ENCODE assay signal across 26 mouse cellular contexts in genomic region chr5:81256091-81256490, GRCm38 (mm10).
DNase-seq lines count a peak whose midpoint lies in the region; ATAC-seq and TF ChIP-seq lines count a peak whose summit lies in the region.
"Had no signal": no experiment of that assay in that cellular context is flagged by ENCODE, and none has a peak within 500 bp of the region (broad histone marks: within the 10 kb centered on the region; RNA-seq: fewer than 3 reads in every experiment).

No protein-coding gene starts in this region.

- TF ChIP-seq CTCF in forebrain, postnatal 0 days (IDR thresholded peaks at IDR 0.05; ENCODE audit: low read depth), result no peak

- no peak overlapping the region for H3K4me2 ChIP-seq in forebrain, postnatal 0 days (ENCODE audit: low read depth)
- no peak overlapping the region for H3K4me2 ChIP-seq in forebrain, embryonic 11.5 days (ENCODE audit: low read depth, low read length, severe bottlenecking)
- H3K4me2 ChIP-seq: liver, embryonic 12.5 days; midbrain, embryonic 11.5 days had no signal

- no peaks in the 10 kb centered on the region for H3K36me3 ChIP-seq in forebrain, postnatal 0 days (ENCODE audit: insufficient read depth)
- no peaks in the 10 kb centered on the region for H3K36me3 ChIP-seq in forebrain, embryonic 11.5 days (ENCODE audit: control insufficient read depth, insufficient read depth, low read length)
- no peaks in the 10 kb centered on the region for H3K36me3 ChIP-seq in hindbrain, embryonic 10.5 days
- H3K36me3 ChIP-seq: liver, embryonic 12.5 days had no signal

- WGBS in forebrain, postnatal 0 days, result 61% methylated on average over 3 of the region's 3 CpGs
- 92% methylated on average over 3 of the region's 3 CpGs for WGBS in forebrain, embryonic 11.5 days
- WGBS in hindbrain, embryonic 10.5 days, result 88% methylated on average over 3 of the region's 3 CpGs

- H3K4me3 ChIP-seq in forebrain, postnatal 0 days (ENCODE audit: low read depth, low read length), result no peak overlapping the region
- H3K4me3 ChIP-seq in forebrain, embryonic 11.5 days (ENCODE audit: low read depth, low read length), result no peak overlapping the region
- H3K4me3 ChIP-seq in hindbrain, embryonic 10.5 days, result no peak overlapping the region
- H3K4me3 ChIP-seq: liver, embryonic 12.5 days had no signal

- H3K27me3 ChIP-seq in forebrain, postnatal 0 days (ENCODE audit: insufficient read depth, low read length), result no peaks in the 10 kb centered on the region
- no peaks in the 10 kb centered on the region for H3K27me3 ChIP-seq in forebrain, embryonic 11.5 days (ENCODE audit: control insufficient read depth, insufficient read depth, low read length)
- no peaks in the 10 kb centered on the region for H3K27me3 ChIP-seq in hindbrain, embryonic 10.5 days (ENCODE audit: insufficient read depth, poor library complexity, severe bottlenecking)
- H3K27me3 ChIP-seq: CH12.LX; liver, embryonic 12.5 days had no signal

- no peak overlapping the region for H3K9ac ChIP-seq in forebrain, postnatal 0 days
- H3K9ac ChIP-seq in forebrain, embryonic 11.5 days (ENCODE audit: low read length), result no peak overlapping the region
- H3K9ac ChIP-seq: liver, embryonic 12.5 days; liver, postnatal 0 days had no signal

- H3K27ac ChIP-seq in forebrain, postnatal 0 days (ENCODE audit: low read depth, low read length), result no peak overlapping the region
- H3K27ac ChIP-seq in forebrain, embryonic 11.5 days (ENCODE audit: low read depth, low read length), result no peak overlapping the region
- H3K27ac ChIP-seq in hindbrain, embryonic 10.5 days, result no peak overlapping the region
- H3K27ac ChIP-seq: liver, embryonic 12.5 days; stomach, postnatal 0 days had no signal

- DNase-seq in cerebellum, postnatal 4 days (ENCODE audit: low spot score in 2 of 2), result no peak
- DNase-seq in forebrain, postnatal 0 days, result peak; percentile 14
- DNase-seq in forebrain, embryonic 11.5 days (ENCODE audit: low spot score), result no peak
- peak; percentile 20 to 43 for DNase-seq in right cerebral cortex, adult 2 months (ENCODE audit: low spot score in 2 of 2)
- DNase-seq in right cerebral cortex, postnatal 14 days, result no peak
- no peak for DNase-seq in spleen, adult 12 weeks (ENCODE audit: low spot score)
- no peak for DNase-seq in hindbrain, embryonic 10.5 days (ENCODE audit: low spot score)
- DNase-seq: adrenal gland, adult 2 months; gastrocnemius, postnatal 10 days; heart, postnatal 14 days; kidney, adult 9 months; kidney, postnatal 10 days; layer of hippocampus, postnatal 36 days; left cerebral cortex, postnatal 4 days; liver, postnatal 0 days; lung, postnatal 36 days; thymus, adult 2 months; thymus, postnatal 36 days had no signal

- H3K4me1 ChIP-seq in forebrain, postnatal 0 days (ENCODE audit: insufficient read depth), result no peaks in the 10 kb centered on the region
- no peaks in the 10 kb centered on the region for H3K4me1 ChIP-seq in forebrain, embryonic 11.5 days (replicated peaks; ENCODE audit: control insufficient read depth, insufficient read depth, low read length)
- H3K4me1 ChIP-seq in hindbrain, embryonic 10.5 days (replicated peaks), result no peaks in the 10 kb centered on the region
- H3K4me1 ChIP-seq: liver, embryonic 12.5 days had no signal

- peak; percentile 89 for ATAC-seq in cerebellum, adult (ENCODE audit: insufficient number of reproducible peaks, low FRiP score, low TSS enrichment)
- ATAC-seq in forebrain, postnatal 0 days, result peak; percentile 43; the same call in 1 of the 2 replicates
- no peak for ATAC-seq in forebrain, embryonic 11.5 days (replicated peaks; ENCODE audit: low FRiP score)
- ATAC-seq: activated CD4-positive, CD25-positive, alpha-beta regulatory T cell, adult 4 months; intestine, embryonic 16.5 days; liver, embryonic 12.5 days; liver, postnatal 0 days; midbrain, embryonic 16.5 days had no signal

- no peaks in the 10 kb centered on the region for H3K9me3 ChIP-seq in forebrain, postnatal 0 days (ENCODE audit: low read length)
- H3K9me3 ChIP-seq in forebrain, embryonic 11.5 days (ENCODE audit: control insufficient read depth, low read length), result no peaks in the 10 kb centered on the region
- no peaks in the 10 kb centered on the region for H3K9me3 ChIP-seq in hindbrain, embryonic 10.5 days
- H3K9me3 ChIP-seq: liver, embryonic 12.5 days had no signal

Comparison
In these comparisons a context has a peak if more than half of its experiments do, and no peak if none do; other contexts are left out.
1. DNase-seq: peak in forebrain, postnatal 0 days (single experiment) and right cerebral cortex, adult 2 months (2 of 2); none in cerebellum, postnatal 4 days (0 of 2), forebrain, embryonic 11.5 days (single experiment), right cerebral cortex, postnatal 14 days (single experiment), spleen, adult 12 weeks (single experiment) and hindbrain, embryonic 10.5 days (single experiment).